Mouse (Mus musculus) gastrocnemius, postnatal 10 days (tissue): ENCODE results near the gene Prps1. TPM values are rescaled to one million over a fixed set of nuclear protein-coding genes. Genes with fewer than 3 reads are reported as not detected.
"Not testable (repeated sequence)": the region's sequence is repeated elsewhere in the genome, so short reads cannot be mapped to it uniquely, and the experiment has no call there.

Experiments
- DNase-seq: peaks from one replicate; pipeline ENCODE4 v3.0.0; 2021; ENCODE audit warnings: mixed read lengths
- total RNA-seq, 2 experiments: library from RNA; stranded (reverse); gene quantifications; 2 replicates each; pipeline ENCODE4 v1.2.3; 2021

Prps1 gene
- total RNA-seq, 2 experiments from 2014 or later = 20.9 to 21.7 TPM

DNA sequence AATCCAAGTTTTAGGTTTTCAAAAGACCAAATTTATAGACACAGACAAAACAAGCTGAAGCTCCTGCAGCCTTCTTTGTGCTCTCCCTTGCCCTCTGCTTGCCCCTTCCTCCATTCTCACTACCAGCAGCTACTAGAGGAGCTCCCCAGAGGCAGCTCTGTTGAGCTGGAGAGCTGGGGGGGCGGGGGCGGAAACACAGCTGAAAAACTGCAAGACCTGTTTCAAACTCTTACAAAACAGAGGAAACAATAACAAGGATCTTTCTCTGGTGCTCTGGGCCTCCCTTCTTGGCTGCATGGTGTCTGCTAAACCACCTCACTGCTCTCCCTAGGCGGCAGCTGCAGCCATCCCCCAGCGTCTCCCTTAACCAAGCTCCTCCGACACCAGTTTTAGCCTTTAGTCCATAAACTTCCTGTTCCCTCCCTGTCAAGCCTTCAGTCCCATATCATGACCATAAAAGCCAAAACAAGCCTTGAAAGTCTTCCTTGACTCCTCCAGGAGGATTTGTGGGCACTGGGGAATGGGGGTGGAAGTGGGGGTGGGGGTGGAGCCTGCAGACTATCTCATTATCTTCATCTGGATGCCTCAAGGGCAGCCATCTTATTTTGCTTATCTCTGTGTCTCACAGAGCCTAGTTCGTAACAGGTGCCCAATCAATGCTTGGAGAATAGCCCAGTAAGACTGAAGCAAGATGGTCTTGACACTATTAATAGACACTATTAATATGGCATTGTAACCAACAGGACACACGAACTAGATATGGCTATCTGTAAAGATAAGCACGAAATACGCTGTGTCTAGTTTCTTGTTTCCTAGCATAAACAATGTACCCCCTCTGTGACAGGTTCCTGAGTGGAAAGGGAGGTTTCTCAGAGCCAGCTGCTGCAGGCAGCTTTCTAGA is 45.2 kb downstream of the Prps1 start:
- DNase-seq = no peak

DNA sequence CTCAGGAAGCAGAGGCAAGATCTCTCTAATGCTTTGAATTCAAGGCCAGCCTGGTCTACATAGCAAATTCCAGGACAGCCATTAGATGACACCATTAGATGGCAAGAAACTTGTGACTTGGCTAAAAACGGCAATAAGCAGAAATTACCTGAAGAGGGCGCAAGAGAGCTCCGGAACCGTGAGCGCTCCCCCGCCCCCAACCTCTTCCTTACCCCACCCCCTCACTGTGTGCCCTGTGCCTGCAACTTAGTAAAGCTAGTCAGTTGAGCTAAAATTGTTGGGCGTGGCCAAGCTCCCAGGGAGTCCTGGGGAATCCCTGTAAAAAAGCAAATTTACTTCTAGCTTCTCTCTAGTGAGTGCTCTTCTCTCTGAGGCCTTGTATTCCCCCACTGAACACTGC is 47.5 kb downstream of the Prps1 start:
- DNase-seq = peak; percentile 48

- no peak for DNase-seq
Observed at GRCm38 (mm10) chrX:140505497-140506238, 49.3 kb downstream of the Prps1 start.

DNA sequence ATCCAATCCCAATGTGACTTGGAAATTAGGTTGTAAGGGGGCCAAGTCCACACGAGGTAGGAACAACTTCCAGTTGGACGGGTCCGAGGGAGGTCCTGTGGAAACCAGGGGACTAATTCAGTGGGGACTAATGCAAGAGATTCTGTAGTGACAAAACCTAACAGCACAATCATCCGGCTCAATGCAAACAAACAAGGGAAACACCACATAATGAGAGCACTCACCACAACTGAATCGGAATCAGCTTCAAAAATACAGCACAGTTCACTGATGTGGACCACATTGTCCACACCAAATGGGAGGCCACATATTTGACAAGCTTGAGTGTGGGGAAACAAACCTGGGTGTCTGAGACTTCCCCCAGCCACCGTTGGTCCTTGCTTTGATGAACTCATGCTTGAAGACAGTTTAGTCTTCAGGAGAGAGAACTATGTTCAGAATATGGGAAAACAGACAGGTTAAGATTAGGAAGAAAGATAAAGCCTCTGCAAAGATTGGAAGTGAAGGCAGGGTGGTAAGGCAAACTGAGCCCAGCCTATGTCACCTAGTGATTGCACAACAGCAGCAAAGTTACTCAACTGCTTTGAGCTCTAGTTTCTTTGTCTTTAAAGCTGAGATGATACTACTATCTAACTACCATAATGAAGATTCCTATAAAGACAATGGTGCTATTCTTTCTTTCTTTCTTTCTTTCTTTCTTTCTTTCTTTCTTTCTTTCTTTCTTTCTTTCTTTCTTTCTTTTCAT is 50.2 kb downstream of the Prps1 start:
- no peak for DNase-seq

DNA sequence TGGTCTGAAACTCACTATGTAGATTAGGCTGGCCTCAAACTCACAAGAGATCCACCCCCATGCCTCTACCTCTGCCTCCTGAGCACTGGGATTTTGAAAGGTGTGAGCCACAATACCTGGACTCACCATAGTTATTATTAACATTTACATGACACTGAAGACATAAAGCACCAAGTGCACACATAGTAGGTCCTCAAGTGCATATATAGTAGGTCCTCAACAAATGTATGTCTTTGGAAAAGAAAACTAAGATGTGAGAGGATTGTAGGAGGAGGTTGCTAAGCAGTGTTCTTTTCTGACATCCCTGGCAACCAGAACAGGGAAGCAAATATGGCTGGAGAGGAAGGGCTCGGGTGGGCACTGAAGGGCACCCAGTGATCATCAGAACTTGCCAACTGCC is 51.0 kb downstream of the Prps1 start:
- DNase-seq = no peak

- DNase-seq = not testable (repeated sequence)
Observed at GRCm38 (mm10) chrX:140508791-140509190, 52.4 kb downstream of the Prps1 start.

GRCm38 (mm10) chrX:140509817-140510216 is 53.4 kb downstream of the Prps1 start:
- no peak for DNase-seq

- DNase-seq = peak; percentile 54
Observed at GRCm38 (mm10) chrX:140510696-140511429, 54.5 kb downstream of the Prps1 start.

DNA sequence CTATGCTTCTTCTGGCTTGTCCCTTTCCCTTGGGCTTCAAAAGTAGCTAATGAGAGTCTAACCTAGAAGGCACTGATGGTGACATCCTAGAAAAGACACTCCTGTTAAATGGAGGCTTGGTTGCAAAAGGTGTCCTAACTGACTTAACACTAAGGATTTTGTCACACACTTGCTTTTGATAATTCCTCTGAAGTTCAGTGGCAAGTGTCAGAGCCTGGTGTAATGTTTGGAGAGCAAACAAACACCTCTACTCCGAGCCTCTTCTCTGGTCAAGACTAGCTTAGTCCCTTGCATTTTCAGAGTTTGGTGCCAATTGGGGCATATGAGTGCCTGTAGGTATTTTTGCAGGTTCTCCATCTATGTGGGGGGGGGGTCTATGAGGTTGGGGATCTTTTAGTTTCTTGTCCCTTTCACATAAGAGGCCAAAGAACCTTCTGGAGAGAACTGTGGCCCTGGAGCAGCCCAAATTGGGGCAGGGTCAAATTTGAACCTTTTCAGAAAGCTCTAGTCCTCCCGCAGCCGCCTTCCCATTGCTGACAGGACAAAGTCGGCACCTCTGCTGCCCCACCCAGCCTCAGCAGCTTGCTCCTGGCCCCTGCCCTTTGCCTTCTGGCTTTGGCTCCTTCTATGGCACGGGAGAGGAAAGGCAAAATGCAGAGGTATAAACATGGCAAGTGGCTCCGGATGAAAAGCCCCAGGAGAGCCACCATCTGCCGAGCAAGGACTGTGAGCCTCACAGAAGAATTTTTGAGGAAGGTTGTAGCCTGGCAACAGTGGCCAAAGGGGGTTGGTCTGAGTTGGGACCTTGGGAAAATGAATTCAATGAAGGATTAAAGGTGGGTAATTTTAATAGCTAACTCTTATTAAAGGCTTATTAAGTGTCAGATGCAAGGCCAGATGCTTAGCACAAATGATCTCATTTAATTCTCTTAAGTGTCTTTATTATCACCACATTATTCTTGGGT is 55.6 kb downstream of the Prps1 start:
- DNase-seq = no peak

DNA sequence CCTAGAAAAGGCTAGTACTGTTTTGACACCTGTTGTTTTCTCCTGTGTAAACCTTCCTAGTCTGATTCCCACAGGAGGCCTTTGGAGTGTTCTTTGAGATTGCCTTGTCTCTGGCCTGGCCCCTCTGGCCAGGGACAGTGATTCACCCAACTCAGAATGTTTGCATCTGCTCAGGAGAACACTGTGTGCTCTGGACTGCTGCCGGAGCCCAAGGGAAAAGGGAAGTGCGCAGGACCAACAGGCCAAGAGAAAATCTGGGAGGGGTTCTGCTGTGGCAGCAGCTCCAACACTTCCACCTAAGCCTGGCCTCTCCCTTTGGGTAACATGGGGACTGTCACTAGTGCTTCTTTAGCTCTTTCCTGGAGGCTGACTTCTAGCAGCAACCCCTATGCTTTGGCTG is 57.0 kb downstream of the Prps1 start:
- DNase-seq = no peak

DNA sequence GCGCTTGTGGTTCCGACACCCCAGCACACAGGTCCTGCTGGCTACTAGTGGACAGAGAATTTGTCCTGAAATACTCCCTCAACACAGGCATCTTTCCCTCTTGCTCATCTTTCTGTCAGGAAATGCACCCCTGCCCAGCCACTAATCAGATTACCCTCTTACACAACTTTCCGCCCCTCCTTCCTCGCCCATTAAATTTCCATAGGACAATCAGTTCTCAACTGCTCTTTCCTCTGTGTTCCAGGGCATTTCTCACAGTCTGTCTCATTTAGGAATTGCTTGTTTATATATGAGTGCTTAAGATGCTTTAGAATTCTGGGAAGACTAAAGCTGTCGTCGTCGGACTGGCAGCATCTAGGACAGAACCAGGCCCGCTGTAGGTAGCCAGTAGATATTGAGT is 61.9 kb downstream of the Prps1 start:
- no peak for DNase-seq

DNA sequence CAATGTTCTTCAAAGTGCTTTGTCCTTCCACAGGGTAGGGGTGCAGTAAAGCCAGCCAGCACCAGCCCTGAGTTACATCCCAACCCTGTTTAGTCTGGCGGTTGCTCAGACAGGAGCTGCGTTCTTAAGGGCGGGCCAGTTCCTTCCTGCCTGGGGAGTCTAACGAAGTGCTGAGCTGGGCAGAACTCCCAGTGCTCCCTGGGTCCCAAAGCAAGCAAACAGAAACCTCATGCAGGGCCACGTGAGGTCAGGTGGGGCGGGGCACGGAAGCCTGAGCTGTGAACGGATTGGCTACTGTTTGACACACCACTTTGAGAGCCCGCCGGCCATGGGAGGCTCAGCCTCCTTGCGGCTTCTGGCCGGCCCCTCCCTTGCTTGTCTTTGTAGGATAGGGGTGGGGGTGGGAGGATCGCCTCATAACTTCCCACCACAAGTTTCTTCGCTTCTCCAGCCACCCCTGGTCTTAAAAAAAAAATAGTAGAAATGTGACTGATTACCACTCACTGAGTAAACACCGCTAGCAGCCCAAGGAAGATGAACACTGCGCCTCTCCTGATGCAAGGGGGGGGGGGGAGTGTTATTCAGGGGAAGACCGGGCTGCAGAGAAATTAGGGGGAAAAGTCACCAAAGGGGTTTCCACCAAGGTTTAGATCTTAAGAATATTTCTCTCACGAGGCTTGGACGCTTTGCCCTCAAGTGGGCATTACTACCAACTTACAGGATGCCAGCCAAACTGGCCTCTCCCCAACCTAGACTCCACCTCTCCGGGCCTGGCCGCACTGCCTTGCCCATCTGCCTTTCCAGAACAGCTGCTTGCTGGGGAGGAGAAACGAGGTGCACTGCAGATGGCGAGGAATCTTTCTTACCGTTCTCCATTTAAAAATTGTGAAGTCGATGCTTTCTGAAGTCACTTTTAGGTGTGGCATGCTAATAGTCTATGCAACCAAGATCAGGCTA is 64.0 kb downstream of the Prps1 start:
- DNase-seq = peak; percentile 85

GRCm38 (mm10) chrX:140522071-140522765 is 65.8 kb downstream of the Prps1 start:
- DNase-seq = peak; percentile 38

DNA sequence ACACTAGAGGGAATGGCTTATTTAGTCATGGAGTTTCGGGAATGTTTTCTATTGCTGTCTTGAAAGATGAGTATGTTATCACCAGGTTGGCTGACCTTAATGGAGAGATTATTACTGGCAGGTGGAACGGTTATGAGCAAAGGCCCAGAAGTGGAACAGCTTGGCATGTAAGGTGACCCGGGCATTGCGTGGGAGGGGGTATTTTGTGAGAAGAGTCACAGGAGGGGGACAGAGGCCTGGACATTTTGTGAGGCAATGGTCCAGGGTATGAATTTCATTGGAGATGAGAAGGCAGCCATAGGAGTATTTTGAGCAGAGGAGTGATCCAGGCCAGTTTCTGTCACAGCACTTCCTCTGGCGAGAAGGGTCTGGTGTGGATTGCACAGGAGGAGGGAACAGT is 67.8 kb downstream of the Prps1 start:
- DNase-seq = no peak
